Mouse (Mus musculus) liver, embryonic 12.5 days (tissue): Measurements from ENCODE around the gene Ccdc9b. TPM values are rescaled to one million over a fixed set of nuclear protein-coding genes. Genes with fewer than 3 reads are reported as not detected.

Experiments used
- ATAC-seq: fragments of 200-750 bp; cut with Nextera tagmentation; 2 replicates; pipeline ENCODE4 v1.8.0; 2017; ENCODE audit warnings: moderate number of reproducible peaks, mild to moderate bottlenecking, moderate library complexity
- H3K27ac ChIP-seq: fragments of 300-500 bp; sonication (generic); 2 replicates; pipeline ENCODE4 v1.5.1; 2016; ENCODE audit warnings: mild to moderate bottlenecking
- H3K27me3 ChIP-seq: fragments of 300-500 bp; sonication (generic); replicated peaks from 2 replicates; pipeline ENCODE4 v1.6.1; 2016; ENCODE audit warnings: mild to moderate bottlenecking, moderate library complexity
- H3K36me3 ChIP-seq: fragments of 300-500 bp; sonication (generic); 2 replicates; pipeline ENCODE4 v1.6.1; 2016; ENCODE audit warnings: mild to moderate bottlenecking, moderate library complexity
- H3K4me1 ChIP-seq: fragments of 300-500 bp; sonication (generic); 2 replicates; pipeline ENCODE4 v1.6.1; 2016
- H3K4me2 ChIP-seq: fragments of 300-500 bp; sonication (generic); 2 replicates; pipeline ENCODE4 v1.6.1; 2016; ENCODE audit warnings: mild to moderate bottlenecking, moderate library complexity
- H3K4me3 ChIP-seq: fragments of 300-500 bp; sonication (generic); 2 replicates; pipeline ENCODE4 v1.5.1; 2016; ENCODE audit warnings: mild to moderate bottlenecking, moderate library complexity
- H3K9ac ChIP-seq: fragments of 300-500 bp; sonication (generic); 2 replicates; pipeline ENCODE4 v1.6.1; 2016; ENCODE audit warnings: mild to moderate bottlenecking, moderate library complexity
- H3K9me3 ChIP-seq: fragments of 300-500 bp; sonication (generic); replicated peaks from 2 replicates; pipeline ENCODE4 v1.6.1; 2016; ENCODE audit warnings: mild to moderate bottlenecking, moderate library complexity
- WGBS: fragments of 180-500 bp; shearing (Covaris S2); methylation state at CpG from one replicate; pipeline ENCODE4 v1.1.7; 2016; ENCODE audit not compliant: insufficient replicate concordance; 5-methylcytosine and 5-hydroxymethylcytosine counted together
- polyA plus RNA-seq: library from polyadenylated mRNA; unstranded; fragments of >200 nt; fragmentation: Nextera tagmentation; extraction: Ambion mirVana; gene quantifications from 2 replicates; pipeline ENCODE4 v1.2.1, GENCODE M21; 2016

The Ccdc9b gene
- 0.36 and 0.39 TPM in 2 replicates for polyA plus RNA-seq

DNA sequence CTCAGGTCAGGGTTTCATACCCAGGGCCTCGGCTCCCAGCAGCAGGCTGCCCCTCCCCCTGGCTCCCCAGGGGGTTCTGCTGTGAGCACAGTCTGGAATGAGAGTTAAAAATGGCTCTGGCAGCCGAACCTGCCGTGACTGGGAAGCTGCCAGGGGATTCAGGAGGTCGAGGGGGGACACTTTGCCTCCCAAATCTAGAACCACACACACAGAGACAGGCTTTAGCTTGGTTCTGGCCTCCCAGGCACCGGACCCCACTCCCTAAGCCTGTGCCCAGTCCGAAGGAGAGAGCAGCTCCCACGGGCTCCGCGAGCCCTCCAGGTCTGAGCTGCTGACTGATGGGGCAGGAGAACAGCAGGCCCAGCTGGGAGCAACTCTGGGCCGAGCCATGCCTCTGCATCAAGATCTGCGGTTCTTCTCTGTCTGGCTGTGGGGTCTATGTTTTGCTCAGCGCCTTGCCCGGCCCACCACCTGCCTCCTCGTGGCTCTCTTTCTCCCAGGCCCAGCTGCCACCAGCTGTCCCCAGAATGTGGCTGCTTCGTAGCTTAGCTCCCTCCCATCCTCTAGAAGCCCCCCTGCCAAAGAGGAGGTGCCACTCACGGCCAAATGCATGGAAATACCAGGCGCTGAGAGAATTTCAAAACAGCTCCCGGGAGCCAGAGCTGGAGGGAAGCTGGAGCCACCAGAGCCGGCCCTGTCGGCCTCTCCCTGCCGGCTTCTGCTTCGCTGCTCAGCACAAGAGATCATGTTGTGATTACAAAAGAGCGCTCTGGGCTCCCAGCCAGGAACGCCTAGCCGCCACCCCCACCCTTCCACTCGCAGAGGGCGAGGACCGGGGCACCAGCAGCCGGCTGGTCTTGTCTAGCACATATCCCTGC, at the start of gene Ccdc9b:
Gene Ccdc9b, minus strand, starts transcription at position 756 of the 878 bp plus-strand sequence.
- H3K27ac ChIP-seq: peak within 1 kb of the TSS; percentile 73
- H3K9me3 ChIP-seq: no peaks in the 10 kb centered on the region
- peaks cover 37% of the 10 kb centered on the region for H3K27me3 ChIP-seq
- peak within 1 kb of the TSS; percentile 24 for H3K4me3 ChIP-seq
- H3K4me2 ChIP-seq: peak within 1 kb of the TSS; percentile 68
- no peaks in the 10 kb centered on the region for H3K36me3 ChIP-seq
- H3K9ac ChIP-seq: peak within 1 kb of the TSS; percentile 56
- ATAC-seq: peak; percentile 77
- 25% methylated on average over 29 of the region's 29 CpGs for WGBS
- peaks cover 51% of the 10 kb centered on the region for H3K4me1 ChIP-seq

GRCm38 (mm10) chr2:118810861-118811260, 48.4 kb upstream of the Ccdc9b start:
- H3K4me3 ChIP-seq: no peak overlapping the region
- no peak overlapping the region for H3K4me2 ChIP-seq
- peaks cover 8% of the 10 kb centered on the region for H3K36me3 ChIP-seq
- peaks cover 38% of the 10 kb centered on the region for H3K4me1 ChIP-seq
- no peaks in the 10 kb centered on the region for H3K27me3 ChIP-seq
- no peak for ATAC-seq
- no peak overlapping the region for H3K27ac ChIP-seq
- no peaks in the 10 kb centered on the region for H3K9me3 ChIP-seq
- H3K9ac ChIP-seq: no peak overlapping the region
- WGBS: 66% methylated on average over 2 of the region's 2 CpGs

GRCm38 (mm10) chr2:118806860-118807259, 44.4 kb upstream of the Ccdc9b start:
- H3K27me3 ChIP-seq: no peaks in the 10 kb centered on the region
- H3K36me3 ChIP-seq: no peaks in the 10 kb centered on the region
- no peak overlapping the region for H3K4me3 ChIP-seq
- ATAC-seq: no peak
- peak overlapping the region; percentile 47; the same call in 1 of the 2 replicates for H3K9ac ChIP-seq
- peaks cover 50% of the 10 kb centered on the region for H3K4me1 ChIP-seq
- no peak overlapping the region for H3K4me2 ChIP-seq
- no peaks in the 10 kb centered on the region for H3K9me3 ChIP-seq
- H3K27ac ChIP-seq: peak overlapping the region; percentile 98
- WGBS: 64% methylated on average over 4 of the region's 4 CpGs

DNA sequence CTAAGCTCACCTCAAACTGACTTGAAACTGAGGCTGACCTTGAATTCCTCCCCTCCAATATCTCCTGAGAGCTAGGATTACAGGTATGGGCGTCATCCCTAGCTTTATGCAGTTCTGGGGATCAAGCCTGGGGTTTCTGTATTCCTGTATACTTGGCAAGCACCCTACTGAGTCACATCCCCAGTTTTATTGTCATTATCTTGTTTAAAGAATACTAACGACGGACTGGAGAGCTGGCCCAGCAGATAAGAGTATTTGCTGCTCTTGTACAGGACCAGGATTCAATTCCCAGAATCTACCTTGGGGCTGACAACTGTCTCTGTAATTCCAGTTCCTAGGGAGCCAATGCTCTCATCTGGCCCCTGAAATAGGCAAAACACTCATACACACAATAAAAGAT, 43.3 kb upstream of the Ccdc9b start:
- 13% methylated on average over 3 of the region's 3 CpGs for WGBS
- H3K36me3 ChIP-seq: no peaks in the 10 kb centered on the region
- no peaks in the 10 kb centered on the region for H3K27me3 ChIP-seq
- no peak overlapping the region for H3K4me3 ChIP-seq
- ATAC-seq: peak; percentile 68
- H3K4me2 ChIP-seq: peak overlapping the region; percentile 17
- peak overlapping the region; percentile 47 for H3K9ac ChIP-seq
- H3K9me3 ChIP-seq: no peaks in the 10 kb centered on the region
- H3K27ac ChIP-seq: peak overlapping the region; percentile 98
- H3K4me1 ChIP-seq: peaks cover 54% of the 10 kb centered on the region

DNA sequence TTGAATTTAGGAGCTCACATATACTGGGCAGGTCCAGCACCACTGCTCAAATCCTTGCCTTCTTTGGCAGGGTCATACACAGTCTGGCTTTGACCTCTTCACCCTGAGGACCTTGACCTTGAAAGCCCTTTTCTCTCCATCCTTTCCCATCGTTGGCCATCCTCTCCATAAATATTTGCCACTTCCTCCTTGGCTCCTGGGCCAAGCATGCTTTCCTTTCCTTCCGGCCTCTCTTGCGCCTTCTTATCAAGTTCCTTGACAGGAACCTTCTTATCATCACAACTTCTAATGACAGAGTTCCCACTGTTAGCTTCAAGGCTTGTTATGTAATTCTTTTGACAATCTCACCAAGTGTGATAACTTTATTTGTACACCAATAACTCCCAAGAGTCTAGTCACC, 42.7 kb upstream of the Ccdc9b start:
- peak overlapping the region; percentile 17 for H3K4me2 ChIP-seq
- no peaks in the 10 kb centered on the region for H3K27me3 ChIP-seq
- no peak overlapping the region for H3K4me3 ChIP-seq
- peak overlapping the region; percentile 28; the same call in 1 of the 2 replicates for H3K9ac ChIP-seq
- H3K9me3 ChIP-seq: no peaks in the 10 kb centered on the region
- H3K36me3 ChIP-seq: no peaks in the 10 kb centered on the region
- ATAC-seq: peak; percentile 7; the same call in 1 of the 2 replicates
- H3K27ac ChIP-seq: peak overlapping the region; percentile 98
- 5% methylated on average over 3 of the region's 3 CpGs for WGBS
- peaks cover 60% of the 10 kb centered on the region for H3K4me1 ChIP-seq

DNA sequence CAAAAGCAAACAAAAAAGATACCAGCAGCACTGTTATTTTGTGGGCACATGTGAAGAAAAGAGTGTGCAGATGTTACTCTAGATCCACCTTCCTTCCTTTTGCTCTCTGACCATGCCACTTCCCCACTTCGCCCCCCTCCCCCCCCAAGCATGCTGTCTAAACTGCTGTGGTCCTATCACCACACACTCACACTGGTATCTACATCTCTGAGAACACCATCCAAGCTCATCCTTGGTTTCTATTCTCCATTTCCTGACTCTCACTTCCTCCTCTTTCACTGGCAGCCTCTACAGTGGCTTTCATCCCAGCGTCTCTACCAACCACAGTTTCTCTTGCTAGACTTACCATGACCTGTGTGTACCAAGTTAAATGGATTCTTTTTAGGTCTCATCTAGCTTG, 42.0 kb upstream of the Ccdc9b start:
- peak overlapping the region; percentile 98 for H3K27ac ChIP-seq
- no peak overlapping the region for H3K9ac ChIP-seq
- H3K4me3 ChIP-seq: no peak overlapping the region
- 0 out of 2 replicates have a peak overlapping the region, but pooled peaks have one; percentile 17 for H3K4me2 ChIP-seq
- no peaks in the 10 kb centered on the region for H3K9me3 ChIP-seq
- H3K36me3 ChIP-seq: no peaks in the 10 kb centered on the region
- no peaks in the 10 kb centered on the region for H3K27me3 ChIP-seq
- no peak for ATAC-seq
- 44% methylated on average over 2 of the region's 2 CpGs for WGBS
- peaks cover 60% of the 10 kb centered on the region for H3K4me1 ChIP-seq

DNA sequence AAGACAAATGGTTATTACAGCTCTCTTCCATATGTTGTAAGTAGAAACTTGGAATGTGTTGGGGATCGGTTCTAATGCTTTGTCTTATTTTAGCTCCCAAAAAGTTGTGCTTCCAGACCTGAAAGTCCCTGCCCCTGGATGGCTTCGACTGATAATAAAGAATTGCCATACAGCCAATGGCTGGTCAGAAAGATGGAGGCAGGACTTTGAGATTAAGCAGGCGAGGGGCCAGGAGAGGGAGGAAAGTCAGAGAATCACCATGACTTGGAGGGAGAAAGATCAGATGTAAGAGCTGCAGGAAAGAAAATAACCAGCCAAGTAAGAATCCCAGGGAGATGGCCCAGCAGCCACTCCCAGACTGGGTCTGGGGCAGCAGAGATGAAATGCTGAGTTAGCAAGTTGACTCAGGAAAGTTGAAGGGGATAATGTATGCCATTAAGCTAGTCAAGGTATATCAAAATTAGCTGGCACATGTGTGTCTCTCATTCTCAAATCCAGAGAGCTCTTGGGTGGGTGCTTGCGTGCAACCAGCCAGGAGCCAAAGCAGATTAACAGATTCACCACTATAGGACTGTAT, 40.2 kb upstream of the Ccdc9b start:
- H3K27me3 ChIP-seq: peaks cover 5% of the 10 kb centered on the region; the same call in 1 of the 2 replicates
- peak overlapping the region; percentile 48 for H3K4me3 ChIP-seq
- peak overlapping the region; percentile 70 for H3K4me2 ChIP-seq
- 34% methylated on average over 4 of the region's 4 CpGs for WGBS
- H3K4me1 ChIP-seq: peaks cover 60% of the 10 kb centered on the region
- H3K36me3 ChIP-seq: no peaks in the 10 kb centered on the region
- no peaks in the 10 kb centered on the region for H3K9me3 ChIP-seq
- H3K9ac ChIP-seq: peak overlapping the region; percentile 58
- peak; percentile 91 for ATAC-seq
- H3K27ac ChIP-seq: peak overlapping the region; percentile 98

GRCm38 (mm10) chr2:118793636-118794035, 31.2 kb upstream of the Ccdc9b start:
- Histone ChIP-seq H3K36me3 (no peaks in the 10 kb centered on the region), H3K9ac (no peak overlapping the region), H3K27me3 (peaks cover 45% of the 10 kb centered on the region; the same call in 1 of the 2 replicates), H3K4me3 (no peak overlapping the region), H3K27ac (peak overlapping the region; percentile 17; the same call in 1 of the 2 replicates), H3K4me2 (no peak overlapping the region), H3K9me3 (no peaks in the 10 kb centered on the region), H3K4me1 (peaks cover 38% of the 10 kb centered on the region)
- 46% methylated on average over 4 of the region's 4 CpGs for WGBS
- no peak for ATAC-seq

DNA sequence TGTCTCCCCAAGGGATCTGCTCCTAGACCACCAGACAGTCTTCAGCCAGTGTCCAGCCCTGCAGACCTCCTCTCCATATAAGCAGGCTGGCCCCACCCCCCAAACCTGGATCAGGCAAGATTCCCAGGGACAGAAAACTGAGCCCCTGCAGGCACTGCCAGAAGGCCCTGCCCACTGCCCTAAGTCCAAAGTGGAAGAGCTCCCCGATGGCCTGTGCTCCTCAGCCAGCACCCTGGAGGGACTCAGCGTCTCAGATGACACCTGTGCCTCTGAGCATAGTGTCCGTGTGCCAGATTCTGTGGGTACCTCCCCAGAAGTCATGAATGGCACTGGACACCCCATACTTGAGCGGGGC, 29.8 kb upstream of the Ccdc9b start:
- H3K9me3 ChIP-seq: no peaks in the 10 kb centered on the region
- peak overlapping the region; percentile 1; the same call in 1 of the 2 replicates for H3K9ac ChIP-seq
- no peaks in the 10 kb centered on the region for H3K36me3 ChIP-seq
- peaks cover 41% of the 10 kb centered on the region for H3K4me1 ChIP-seq
- no peak overlapping the region for H3K4me3 ChIP-seq
- H3K27me3 ChIP-seq: peaks cover 39% of the 10 kb centered on the region; the same call in 1 of the 2 replicates
- peak overlapping the region; percentile 34; the same call in 1 of the 2 replicates for H3K27ac ChIP-seq
- no peak for ATAC-seq
- H3K4me2 ChIP-seq: peak overlapping the region; percentile 55; the same call in 1 of the 2 replicates
- WGBS: 76% methylated on average over 4 of the region's 4 CpGs

- ATAC-seq: peak; percentile 82
- 74% methylated on average over 26 of the region's 26 CpGs for WGBS
- Histone ChIP-seq H3K9ac (peak overlapping the region; percentile 47; the same call in 1 of the 2 replicates), H3K4me3 (0 out of 2 replicates have a peak overlapping the region, but pooled peaks have one; percentile 28), H3K9me3 (no peaks in the 10 kb centered on the region), H3K36me3 (no peaks in the 10 kb centered on the region), H3K4me1 (peaks cover 46% of the 10 kb centered on the region), H3K27me3 (peaks cover 34% of the 10 kb centered on the region; the same call in 1 of the 2 replicates), H3K27ac (peak overlapping the region; percentile 72), H3K4me2 (peak overlapping the region; percentile 55)
Observed at GRCm38 (mm10) chr2:118791591-118792258, 29.3 kb upstream of the Ccdc9b start.
